Comparison of ENCODE assay signal across 8 mouse cellular contexts in genomic region chr13:63627184-63627893, GRCm38 (mm10). TPM values are rescaled to one million over a fixed set of nuclear protein-coding genes. Genes with fewer than 3 reads are reported as not detected.
DNase-seq lines count a peak whose midpoint lies in the region; ATAC-seq and TF ChIP-seq lines count a peak whose summit lies in the region.

No protein-coding gene starts in this region.

- no peak overlapping the region for H3K4me3 ChIP-seq in heart, embryonic 15.5 days
- peak overlapping the region; percentile 8; the same call in 1 of the 2 replicates for H3K4me3 ChIP-seq in forebrain, embryonic 11.5 days (ENCODE audit: low read depth, low read length)
- peak overlapping the region; percentile 16 for H3K4me3 ChIP-seq in limb, embryonic 14.5 days (replicated peaks; ENCODE audit: low read length)
- H3K4me3 ChIP-seq in stomach, postnatal 0 days (ENCODE audit: low read depth, low read length), result peak overlapping the region; percentile 27

- no peak for TF ChIP-seq CTCF in stomach, postnatal 0 days (IDR thresholded peaks at IDR 0.05; ENCODE audit: low read depth)

- no peak for ATAC-seq in heart, embryonic 15.5 days (replicated peaks; ENCODE audit: insufficient number of reproducible peaks, insufficient read depth, low FRiP score, low read depth)
- ATAC-seq in forebrain, embryonic 11.5 days (replicated peaks; ENCODE audit: low FRiP score), result peak; percentile 79
- ATAC-seq in limb, embryonic 14.5 days (ENCODE audit: low FRiP score, low read depth), result peak; percentile 80; the same call in 1 of the 2 replicates
- no peak for ATAC-seq in stomach, postnatal 0 days (ENCODE audit: low FRiP score, low TSS enrichment)

- H3K4me2 ChIP-seq in heart, embryonic 15.5 days, result 0 out of 2 replicates have a peak overlapping the region, but pooled peaks have one; percentile 2
- H3K4me2 ChIP-seq in forebrain, embryonic 11.5 days (ENCODE audit: low read depth, low read length, severe bottlenecking), result peak overlapping the region; percentile 28
- H3K4me2 ChIP-seq in limb, embryonic 14.5 days (replicated peaks; ENCODE audit: low read depth, low read length, severe bottlenecking), result peak overlapping the region; percentile 41
- H3K4me2 ChIP-seq in stomach, postnatal 0 days (replicated peaks; ENCODE audit: low read depth), result peak overlapping the region; percentile 45

- H3K27me3 ChIP-seq in heart, embryonic 15.5 days, result no peaks in the 10 kb centered on the region
- no peaks in the 10 kb centered on the region for H3K27me3 ChIP-seq in forebrain, embryonic 11.5 days (ENCODE audit: control insufficient read depth, insufficient read depth, low read length)
- H3K27me3 ChIP-seq in limb, embryonic 14.5 days (ENCODE audit: control insufficient read depth, insufficient read depth, low read length), result no peaks in the 10 kb centered on the region
- H3K27me3 ChIP-seq in stomach, postnatal 0 days (ENCODE audit: control insufficient read depth, insufficient read depth, low read length), result no peaks in the 10 kb centered on the region

- H3K9me3 ChIP-seq in heart, embryonic 15.5 days (replicated peaks), result no peaks in the 10 kb centered on the region
- H3K9me3 ChIP-seq in forebrain, embryonic 11.5 days (ENCODE audit: control insufficient read depth, low read length), result no peaks in the 10 kb centered on the region
- H3K9me3 ChIP-seq in limb, embryonic 14.5 days (ENCODE audit: control insufficient read depth, low read length), result no peaks in the 10 kb centered on the region
- no peaks in the 10 kb centered on the region for H3K9me3 ChIP-seq in stomach, postnatal 0 days (ENCODE audit: control insufficient read depth, low read length)

- no peak overlapping the region for H3K27ac ChIP-seq in heart, embryonic 15.5 days
- no peak overlapping the region for H3K27ac ChIP-seq in forebrain, embryonic 11.5 days (ENCODE audit: low read depth, low read length)
- H3K27ac ChIP-seq in limb, embryonic 14.5 days (replicated peaks; ENCODE audit: low read depth, low read length), result no peak overlapping the region
- no peak overlapping the region for H3K27ac ChIP-seq in stomach, postnatal 0 days (replicated peaks)

- H3K9ac ChIP-seq in heart, embryonic 15.5 days, result no peak overlapping the region
- H3K9ac ChIP-seq in forebrain, embryonic 11.5 days (ENCODE audit: low read length), result no peak overlapping the region
- H3K9ac ChIP-seq in limb, embryonic 14.5 days (ENCODE audit: low read depth, low read length, severe bottlenecking), result 0 out of 2 replicates have a peak overlapping the region, but pooled peaks have one; percentile 2
- no peak overlapping the region for H3K9ac ChIP-seq in stomach, postnatal 0 days (ENCODE audit: low read length)

- no peaks in the 10 kb centered on the region for H3K36me3 ChIP-seq in heart, embryonic 15.5 days
- no peaks in the 10 kb centered on the region for H3K36me3 ChIP-seq in forebrain, embryonic 11.5 days (ENCODE audit: control insufficient read depth, insufficient read depth, low read length)
- H3K36me3 ChIP-seq in limb, embryonic 14.5 days (ENCODE audit: control insufficient read depth, insufficient read depth, low read length), result no peaks in the 10 kb centered on the region
- no peaks in the 10 kb centered on the region for H3K36me3 ChIP-seq in stomach, postnatal 0 days (ENCODE audit: control insufficient read depth, insufficient read depth, low read length)

- no peak for DNase-seq in heart, adult 11 months
- DNase-seq in adrenal gland, postnatal 36 days, result peak; percentile 23 to 32
- DNase-seq in forebrain, embryonic 11.5 days (ENCODE audit: low spot score), result peak; percentile 72
- peak; percentile 62 for DNase-seq in limb, embryonic 14.5 days (ENCODE audit: low spot score)
- DNase-seq in stomach, postnatal 0 days (ENCODE audit: low spot score), result peak; percentile 17
- DNase-seq in c-Kit-positive CD71-positive TER-119-positive erythroid progenitor cells, embryonic 14.5 days (ENCODE audit: low spot score), result no peak
- no peak for DNase-seq in thymus, postnatal 4 days

- no peaks in the 10 kb centered on the region for H3K4me1 ChIP-seq in heart, embryonic 15.5 days (replicated peaks)
- no peaks in the 10 kb centered on the region for H3K4me1 ChIP-seq in forebrain, embryonic 11.5 days (replicated peaks; ENCODE audit: control insufficient read depth, insufficient read depth, low read length)
- H3K4me1 ChIP-seq in limb, embryonic 14.5 days (ENCODE audit: control insufficient read depth, insufficient read depth, low read length), result 0 out of 2 replicates have a peak, but pooled peaks cover 4% of the 10 kb centered on the region
- H3K4me1 ChIP-seq in stomach, postnatal 0 days (replicated peaks; ENCODE audit: control insufficient read depth, insufficient read depth), result no peaks in the 10 kb centered on the region

- TF ChIP-seq POLR2A in limb, embryonic 14.5 days (IDR thresholded peaks at IDR 0.05; ENCODE audit: borderline replicate concordance, extremely low read depth, insufficient read depth, insufficient read length), result no peak

- WGBS in heart, embryonic 15.5 days, result 67% methylated on average over 20 of the region's 20 CpGs
- WGBS in forebrain, embryonic 11.5 days, result 14% methylated on average over 20 of the region's 20 CpGs
- 14% methylated on average over 20 of the region's 20 CpGs for WGBS in limb, embryonic 14.5 days
- WGBS in stomach, postnatal 0 days, result 18% methylated on average over 20 of the region's 20 CpGs

- TF ChIP-seq EP300 in stomach, postnatal 0 days (optimal IDR thresholded peaks at IDR 0.05), result no peak

RNA-seq across cellular contexts. Expression of gene Ptch1, which starts 53.9 kb away (rescaled TPM):
- 5.4 and 8.0 TPM in 2 replicates for polyA plus RNA-seq in heart, embryonic 15.5 days (2015; fragmentation: Nextera tagmentation; extraction: Ambion mirVana)
- total RNA-seq in adrenal gland, postnatal 36 days (2021), result 10 to 100 TPM; 37.3 to 49.6 TPM
- 25.1 and 26.0 TPM in 2 replicates for polyA plus RNA-seq in forebrain, embryonic 11.5 days (2014; fragmentation: Nextera tagmentation; extraction: Ambion mirVana)
- polyA plus RNA-seq in limb, embryonic 14.5 days (2012; rRNA removed), result 45.9 and 67.7 TPM in 2 replicates
- 31.0 and 36.6 TPM in 2 replicates for polyA plus RNA-seq in limb, embryonic 14.5 days (2014; fragmentation: Nextera tagmentation; extraction: Ambion mirVana)
- 8.4 and 8.5 TPM in 2 replicates for polyA plus RNA-seq in stomach, postnatal 0 days (2015; fragmentation: Nextera tagmentation; extraction: Ambion mirVana)

Comparison
In these comparisons a context has a peak if more than half of its experiments do, and no peak if none do; other contexts are left out.
1. ATAC-seq: peak in forebrain, embryonic 11.5 days (single experiment) and limb, embryonic 14.5 days (single experiment); none in heart, embryonic 15.5 days (single experiment) and stomach, postnatal 0 days (single experiment).
2. DNase-seq: peak in adrenal gland, postnatal 36 days (2 of 2), forebrain, embryonic 11.5 days (single experiment), limb, embryonic 14.5 days (single experiment) and stomach, postnatal 0 days (single experiment); none in heart, adult 11 months (single experiment), c-Kit-positive CD71-positive TER-119-positive erythroid progenitor cells, embryonic 14.5 days (single experiment) and thymus, postnatal 4 days (single experiment).
3. Peak in every context shown above with its lines, with median percentiles within 50 percentile points of each other: H3K4me2 ChIP-seq.